Mouse (Mus musculus) brain, embryonic 14.5 days (tissue): ENCODE data around the gene Spatc1l.

ENCODE experiments used
- CTCF ChIP-seq: fragments of 200-500 bp; IDR thresholded peaks from 2 replicates; pipeline ENCODE4 v1.5.1; 2012; ENCODE audit warnings: inconsistent platforms, mild to moderate bottlenecking, moderate library complexity, borderline replicate concordance; ENCODE audit not compliant: insufficient read depth, insufficient read length; ENCODE audit errors: extremely low read depth
- POLR2A ChIP-seq: fragments of 200-500 bp; IDR thresholded peaks from 2 replicates; pipeline ENCODE4 v1.6.1; 2012; ENCODE audit warnings: mild to moderate bottlenecking, inconsistent platforms, borderline replicate concordance; ENCODE audit not compliant: poor library complexity, insufficient read depth, insufficient read length, severe bottlenecking; ENCODE audit errors: extremely low read depth

DNA sequence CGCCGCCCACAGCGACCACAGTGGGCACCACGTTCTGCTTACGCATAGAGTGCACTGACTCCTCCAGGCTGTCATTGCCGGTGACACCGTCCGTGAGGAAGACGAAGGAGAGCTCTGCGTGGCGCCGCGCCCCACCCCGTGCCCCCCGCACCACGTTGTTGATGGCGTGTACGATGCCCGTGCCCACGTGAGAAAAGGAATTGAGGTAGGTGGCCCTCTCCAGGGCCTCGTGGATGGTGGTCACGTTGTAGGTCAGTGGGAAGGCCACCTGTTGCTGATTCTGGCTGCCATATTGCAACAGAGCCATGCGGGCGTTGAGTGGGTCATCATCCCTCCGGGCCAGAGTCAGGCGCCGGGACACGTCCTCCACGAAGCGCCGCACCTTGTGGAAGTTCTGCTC, 34.3 kb downstream of the Spatc1l start:
- no peak for TF ChIP-seq POLR2A
- no peak for TF ChIP-seq CTCF
